Mouse (Mus musculus): ENCODE data around the gene Pam16.

- TF ChIP-seq CTCF (IDR thresholded peaks at IDR 0.05; ENCODE audit: borderline replicate concordance, insufficient read depth, low read depth, low read length) = no peak
- no peak for TF ChIP-seq POLR2A (IDR thresholded peaks at IDR 0.05; ENCODE audit: borderline replicate concordance, insufficient read depth, low read length)
Observed at GRCm38 (mm10) chr16:4649692-4650091, 24.9 kb upstream of the Pam16 start.

Measured in cerebellum, adult 2 months (tissue).